Mouse (Mus musculus) kidney, adult 2 months (tissue): ENCODE data around the gene Gcnt7.

Source experiments
- CTCF ChIP-seq: fragments of 200-500 bp; conservative IDR thresholded peaks from 2 replicates; pipeline ENCODE4 v1.5.1; 2011; ENCODE audit warnings: low read depth, mild to moderate bottlenecking, control low read depth, low read length, moderate library complexity, mixed read lengths; ENCODE audit not compliant: insufficient read depth, insufficient read length
- POLR2A ChIP-seq: fragments of 200-500 bp; IDR thresholded peaks from one replicate; pipeline ENCODE4 v1.6.1; 2011; ENCODE audit warnings: low read depth, low read length, control low read depth

DNA sequence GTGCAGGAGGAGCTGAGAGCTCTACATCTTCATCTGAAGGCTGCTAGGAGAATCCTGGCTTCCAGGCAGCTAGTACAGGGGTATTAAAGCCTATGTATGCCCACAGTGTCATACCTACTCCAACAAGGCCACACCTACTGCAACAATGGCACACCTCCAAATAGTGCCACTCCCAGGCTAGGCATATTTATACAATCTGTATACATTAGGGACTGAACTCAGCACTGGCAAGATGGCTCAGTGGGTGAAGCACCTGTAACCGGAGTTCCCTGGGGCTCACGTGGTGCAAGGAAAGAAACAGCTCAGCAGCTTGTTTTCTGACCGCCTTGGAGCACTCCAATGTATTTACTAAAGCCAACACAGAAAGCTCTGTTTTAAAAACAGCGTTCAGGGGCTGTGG, 12.8 kb downstream of the Gcnt7 start:
- TF ChIP-seq POLR2A (no peak), CTCF (no peak)
